Mouse (Mus musculus): ENCODE measurements around the gene Pcyt2. TPM values are rescaled to one million over a fixed set of nuclear protein-coding genes. Genes with fewer than 3 reads are reported as not detected.

The Pcyt2 gene
- polyA plus RNA-seq, 1 experiment from 2014 or later, result 320 TPM

DNA sequence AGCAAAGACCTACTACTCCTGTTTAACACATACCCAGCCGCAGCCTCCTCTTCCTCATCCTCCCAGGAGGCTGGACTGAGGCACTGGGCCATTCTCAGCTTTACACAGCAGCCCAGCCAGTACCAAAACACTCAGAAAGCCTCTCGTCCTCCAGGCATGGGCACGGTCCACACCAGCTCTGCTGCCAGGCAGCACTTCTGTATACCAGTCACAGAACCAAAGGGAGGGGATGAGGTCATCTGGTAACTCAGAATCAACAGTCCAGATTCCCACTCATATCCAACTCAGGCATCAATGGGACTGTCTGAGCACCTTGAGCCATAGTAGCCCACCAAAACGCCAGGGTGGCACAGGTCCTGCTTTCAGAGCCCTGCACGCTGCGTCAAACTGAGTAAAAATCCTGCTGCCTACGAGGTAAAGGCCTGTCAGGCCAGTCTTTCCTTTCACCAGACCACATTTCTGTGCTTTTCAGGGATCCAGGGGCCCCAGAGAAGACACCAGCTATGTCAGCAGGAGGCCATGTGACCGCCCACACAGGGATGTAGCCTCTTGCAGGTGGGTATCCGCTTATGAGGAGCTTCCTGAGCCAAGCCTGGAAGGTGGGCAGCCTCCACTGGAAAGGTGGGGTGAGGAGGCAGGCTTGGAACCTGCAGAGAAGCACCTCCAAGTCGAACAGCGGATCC lies 9.2 kb upstream of the Pcyt2 start:
- no peak overlapping the region for H3K4me3 ChIP-seq (ENCODE audit: low read depth, low read length)
- ATAC-seq, result no peak
- no peak for TF ChIP-seq CTCF (IDR thresholded peaks at IDR 0.05; ENCODE audit: low read depth)
- WGBS, result 85% methylated on average over 11 of the region's 11 CpGs
- 0 out of 2 replicates have a peak overlapping the region, but pooled peaks have one; percentile 21 for H3K27ac ChIP-seq (ENCODE audit: low read depth, low read length)
- H3K36me3 ChIP-seq (ENCODE audit: control insufficient read depth, insufficient read depth), result peaks cover 31% of the 10 kb centered on the region
- no peak overlapping the region for H3K9ac ChIP-seq (ENCODE audit: low read depth, low read length)
- H3K27me3 ChIP-seq (replicated peaks; ENCODE audit: control insufficient read depth, insufficient read depth, low read length), result no peaks in the 10 kb centered on the region
- peaks cover 10% of the 10 kb centered on the region for H3K4me1 ChIP-seq (replicated peaks; ENCODE audit: control insufficient read depth, insufficient read depth, low read length)
- no peak overlapping the region for H3K4me2 ChIP-seq (replicated peaks; ENCODE audit: low read depth)
- H3K9me3 ChIP-seq (ENCODE audit: control insufficient read depth), result no peaks in the 10 kb centered on the region

DNA sequence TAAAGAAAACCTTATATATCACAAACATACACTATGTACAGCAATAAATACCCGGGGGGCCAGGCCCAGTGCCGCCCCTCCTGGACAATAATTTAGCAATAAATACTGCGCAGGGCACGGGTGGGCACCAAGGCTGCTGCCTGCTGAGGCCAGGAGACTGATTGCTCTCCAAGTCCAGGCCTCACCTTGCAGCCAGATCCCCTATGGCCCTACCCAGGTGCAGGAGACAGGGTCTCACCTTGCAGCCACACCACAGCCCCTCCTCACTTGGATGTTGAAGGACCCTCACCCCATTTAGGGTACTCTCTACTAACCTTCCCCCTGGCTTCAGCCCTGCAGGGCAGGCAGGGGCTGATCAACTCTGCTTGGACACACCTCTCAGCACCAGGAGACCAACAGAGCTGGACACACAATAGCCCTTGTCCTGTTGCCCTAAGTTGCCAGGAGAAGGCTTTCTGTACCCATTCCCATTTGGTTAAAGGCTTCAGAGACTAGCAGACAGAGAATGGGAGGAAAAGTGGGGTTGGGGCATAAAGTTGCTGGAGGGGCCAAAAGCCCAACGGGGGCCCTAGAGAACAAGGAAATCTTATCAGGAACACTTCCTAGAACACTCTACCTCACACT lies 7.5 kb upstream of the Pcyt2 start, which contains the start of gene Sirt7:
Gene Sirt7, minus strand, starts transcription at position 89 of the 624 bp plus-strand sequence.
- ATAC-seq, result no peak
- TF ChIP-seq CTCF (IDR thresholded peaks at IDR 0.05; ENCODE audit: low read depth), result no peak
- WGBS, result 9% methylated on average over 5 of the region's 5 CpGs
- Histone ChIP-seq H3K36me3 (ENCODE audit: control insufficient read depth, insufficient read depth) (peaks cover 45% of the 10 kb centered on the region), H3K27ac (ENCODE audit: low read depth, low read length) (peak within 1 kb of the TSS; percentile 94), H3K4me3 (ENCODE audit: low read depth, low read length) (peak within 1 kb of the TSS; percentile 81), H3K4me1 (replicated peaks; ENCODE audit: control insufficient read depth, insufficient read depth, low read length) (peaks cover 7% of the 10 kb centered on the region; the same call in 1 of the 2 replicates), H3K4me2 (replicated peaks; ENCODE audit: low read depth) (peak within 1 kb of the TSS; percentile 80), H3K9ac (ENCODE audit: low read depth, low read length) (peak within 1 kb of the TSS; percentile 82), H3K27me3 (replicated peaks; ENCODE audit: control insufficient read depth, insufficient read depth, low read length) (no peaks in the 10 kb centered on the region), H3K9me3 (ENCODE audit: control insufficient read depth) (no peaks in the 10 kb centered on the region)

GRCm38 (mm10) chr11:120624680-120625111 lies 7.0 kb upstream of the Pcyt2 start:
- TF ChIP-seq CTCF (IDR thresholded peaks at IDR 0.05; ENCODE audit: low read depth), result no peak
- Histone ChIP-seq H3K27ac (ENCODE audit: low read depth, low read length) (peak overlapping the region; percentile 94), H3K4me1 (replicated peaks; ENCODE audit: control insufficient read depth, insufficient read depth, low read length) (peaks cover 5% of the 10 kb centered on the region; the same call in 1 of the 2 replicates), H3K4me3 (ENCODE audit: low read depth, low read length) (peak overlapping the region; percentile 81), H3K9ac (ENCODE audit: low read depth, low read length) (peak overlapping the region; percentile 82), H3K27me3 (replicated peaks; ENCODE audit: control insufficient read depth, insufficient read depth, low read length) (no peaks in the 10 kb centered on the region), H3K36me3 (ENCODE audit: control insufficient read depth, insufficient read depth) (peaks cover 50% of the 10 kb centered on the region), H3K4me2 (replicated peaks; ENCODE audit: low read depth) (peak overlapping the region; percentile 80), H3K9me3 (ENCODE audit: control insufficient read depth) (no peaks in the 10 kb centered on the region)
- peak; percentile 62 for ATAC-seq
- WGBS, result under 1% methylated on average over 52 of the region's 53 CpGs

- H3K9ac ChIP-seq (ENCODE audit: low read depth, low read length), result peak overlapping the region; percentile 82
- no peaks in the 10 kb centered on the region for H3K27me3 ChIP-seq (replicated peaks; ENCODE audit: control insufficient read depth, insufficient read depth, low read length)
- H3K27ac ChIP-seq (ENCODE audit: low read depth, low read length), result peak overlapping the region; percentile 94
- H3K9me3 ChIP-seq (ENCODE audit: control insufficient read depth), result no peaks in the 10 kb centered on the region
- peak; percentile 66 for ATAC-seq
- 11% methylated on average over 28 of the region's 30 CpGs for WGBS
- TF ChIP-seq CTCF (IDR thresholded peaks at IDR 0.05; ENCODE audit: low read depth), result peak; percentile 82
- H3K4me3 ChIP-seq (ENCODE audit: low read depth, low read length), result peak overlapping the region; percentile 81
- peaks cover 52% of the 10 kb centered on the region for H3K36me3 ChIP-seq (ENCODE audit: control insufficient read depth, insufficient read depth)
- peak overlapping the region; percentile 80 for H3K4me2 ChIP-seq (replicated peaks; ENCODE audit: low read depth)
- H3K4me1 ChIP-seq (replicated peaks; ENCODE audit: control insufficient read depth, insufficient read depth, low read length), result 0 out of 2 replicates have a peak, but pooled peaks cover 4% of the 10 kb centered on the region
Measured at GRCm38 (mm10) chr11:120623961-120624679, 6.4 kb upstream of the Pcyt2 start.

DNA sequence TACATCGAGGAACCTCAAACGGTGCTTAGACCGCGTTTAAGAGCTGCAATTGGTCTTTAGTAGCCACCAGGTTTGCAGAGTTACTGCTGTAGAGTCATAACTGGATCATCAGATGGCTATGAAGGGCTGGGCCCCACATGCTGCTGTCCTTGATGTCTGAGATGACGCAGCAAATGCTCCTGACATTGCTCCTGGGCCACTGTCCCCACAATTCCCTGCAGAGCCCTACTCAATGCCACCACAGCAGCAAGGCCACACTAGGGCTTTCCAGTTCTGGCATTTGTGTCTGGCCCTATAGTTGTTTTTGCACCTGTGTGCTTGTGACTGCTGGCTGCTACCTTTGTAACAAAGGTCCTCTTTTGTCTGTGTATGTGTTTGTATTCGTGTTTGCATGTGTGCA lies 5.1 kb upstream of the Pcyt2 start:
- 85% methylated on average over 6 of the region's 6 CpGs for WGBS
- Histone ChIP-seq H3K4me3 (ENCODE audit: low read depth, low read length) (no peak overlapping the region), H3K9me3 (ENCODE audit: control insufficient read depth) (no peaks in the 10 kb centered on the region), H3K36me3 (ENCODE audit: control insufficient read depth, insufficient read depth) (peaks cover 57% of the 10 kb centered on the region), H3K27ac (ENCODE audit: low read depth, low read length) (no peak overlapping the region), H3K4me2 (replicated peaks; ENCODE audit: low read depth) (no peak overlapping the region), H3K4me1 (replicated peaks; ENCODE audit: control insufficient read depth, insufficient read depth, low read length) (peaks cover 4% of the 10 kb centered on the region; the same call in 1 of the 2 replicates), H3K9ac (ENCODE audit: low read depth, low read length) (no peak overlapping the region), H3K27me3 (replicated peaks; ENCODE audit: control insufficient read depth, insufficient read depth, low read length) (no peaks in the 10 kb centered on the region)
- ATAC-seq, result no peak
- TF ChIP-seq CTCF (IDR thresholded peaks at IDR 0.05; ENCODE audit: low read depth), result no peak

DNA sequence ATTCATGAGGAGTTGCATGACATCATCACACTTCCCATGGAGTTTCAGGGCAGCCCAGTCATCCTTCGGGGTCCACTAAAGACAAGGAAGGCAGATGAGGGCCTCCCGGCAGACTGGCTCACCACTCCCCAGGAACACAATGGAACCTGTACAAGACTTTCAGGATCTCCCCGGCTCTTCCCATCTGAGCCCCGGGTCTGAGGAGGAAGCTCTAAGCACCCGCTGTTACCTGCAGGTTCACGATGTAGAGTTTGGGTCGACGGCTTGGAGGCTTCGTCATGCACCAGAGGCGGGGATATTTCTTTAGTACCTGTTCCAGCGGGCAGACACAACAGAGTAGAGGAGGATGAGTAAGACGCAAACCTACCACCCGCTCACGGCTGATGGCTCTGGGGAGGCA lies 2.5 kb upstream of the Pcyt2 start:
- ATAC-seq, result no peak
- no peak overlapping the region for H3K9ac ChIP-seq (ENCODE audit: low read depth, low read length)
- WGBS, result 94% methylated on average over 14 of the region's 14 CpGs
- no peak for TF ChIP-seq CTCF (IDR thresholded peaks at IDR 0.05; ENCODE audit: low read depth)
- H3K36me3 ChIP-seq (ENCODE audit: control insufficient read depth, insufficient read depth), result peaks cover 45% of the 10 kb centered on the region
- no peak overlapping the region for H3K4me2 ChIP-seq (replicated peaks; ENCODE audit: low read depth)
- H3K9me3 ChIP-seq (ENCODE audit: control insufficient read depth), result no peaks in the 10 kb centered on the region
- H3K27me3 ChIP-seq (replicated peaks; ENCODE audit: control insufficient read depth, insufficient read depth, low read length), result no peaks in the 10 kb centered on the region
- peaks cover 10% of the 10 kb centered on the region; the same call in 1 of the 2 replicates for H3K4me1 ChIP-seq (replicated peaks; ENCODE audit: control insufficient read depth, insufficient read depth, low read length)
- no peak overlapping the region for H3K27ac ChIP-seq (ENCODE audit: low read depth, low read length)
- H3K4me3 ChIP-seq (ENCODE audit: low read depth, low read length), result no peak overlapping the region
